Comparison of ENCODE assay signal across 17 mouse cellular contexts in genomic region chr5:22280534-22281164, GRCm38 (mm10).
DNase-seq lines count a peak whose midpoint lies in the region; ATAC-seq and TF ChIP-seq lines count a peak whose summit lies in the region.
"Had no signal": no experiment of that assay in that cellular context is flagged by ENCODE, and none has a peak within 500 bp of the region (broad histone marks: within the 10 kb centered on the region; RNA-seq: fewer than 3 reads in every experiment).

No protein-coding gene starts in this region.

- H3K27me3 ChIP-seq in heart, postnatal 0 days (ENCODE audit: control insufficient read depth, insufficient read depth, low read length) = no peaks in the 10 kb centered on the region
- H3K27me3 ChIP-seq in liver, embryonic 13.5 days = no peaks in the 10 kb centered on the region
- H3K27me3 ChIP-seq in liver, embryonic 11.5 days (replicated peaks; ENCODE audit: control insufficient read depth, insufficient read depth, low read length) = no peaks in the 10 kb centered on the region
- no peaks in the 10 kb centered on the region for H3K27me3 ChIP-seq in hindbrain, embryonic 16.5 days (replicated peaks; ENCODE audit: control insufficient read depth, insufficient read depth, low read length)
- H3K27me3 ChIP-seq: intestine, embryonic 15.5 days had no signal

- 39% methylated on average over 2 of the region's 2 CpGs for WGBS in heart, postnatal 0 days
- WGBS in liver, embryonic 13.5 days (ENCODE audit: insufficient replicate concordance) = 43% methylated on average over 2 of the region's 2 CpGs
- 54% methylated on average over 2 of the region's 2 CpGs for WGBS in liver, embryonic 11.5 days
- 78% methylated on average over 2 of the region's 2 CpGs for WGBS in hindbrain, embryonic 16.5 days
- 51% methylated on average over 2 of the region's 2 CpGs for WGBS in lung, adult 2 months

- H3K9me3 ChIP-seq in heart, postnatal 0 days (replicated peaks; ENCODE audit: control insufficient read depth, low read length) = peaks cover 3% of the 10 kb centered on the region; the same call in 1 of the 2 replicates
- H3K9me3 ChIP-seq in liver, embryonic 13.5 days (replicated peaks) = no peaks in the 10 kb centered on the region
- H3K9me3 ChIP-seq in liver, embryonic 11.5 days (ENCODE audit: control insufficient read depth, low read length) = no peaks in the 10 kb centered on the region
- H3K9me3 ChIP-seq in hindbrain, embryonic 16.5 days (ENCODE audit: control insufficient read depth, low read length) = no peaks in the 10 kb centered on the region; the same call in 1 of the 2 replicates
- H3K9me3 ChIP-seq: intestine, embryonic 15.5 days had no signal

- no peak overlapping the region for H3K27ac ChIP-seq in heart, postnatal 0 days (ENCODE audit: low read depth)
- H3K27ac ChIP-seq in liver, embryonic 13.5 days = no peak overlapping the region
- no peak overlapping the region for H3K27ac ChIP-seq in liver, embryonic 11.5 days (ENCODE audit: low read depth, low read length)
- H3K27ac ChIP-seq in hindbrain, embryonic 16.5 days (ENCODE audit: low read depth, low read length) = no peak overlapping the region
- H3K27ac ChIP-seq: intestine, embryonic 15.5 days; macrophage had no signal

- no peak overlapping the region for H3K4me3 ChIP-seq in heart, postnatal 0 days (ENCODE audit: low read depth, low read length)
- H3K4me3 ChIP-seq in liver, embryonic 13.5 days (replicated peaks) = no peak overlapping the region
- no peak overlapping the region for H3K4me3 ChIP-seq in liver, embryonic 11.5 days (ENCODE audit: low read depth, low read length)
- no peak overlapping the region for H3K4me3 ChIP-seq in hindbrain, embryonic 16.5 days (ENCODE audit: low read length)
- H3K4me3 ChIP-seq in lung, adult 2 months (replicated peaks; ENCODE audit: extremely low read depth, low read depth, low read length) = no peak overlapping the region
- H3K4me3 ChIP-seq: intestine, embryonic 15.5 days had no signal

- H3K36me3 ChIP-seq in heart, postnatal 0 days (replicated peaks; ENCODE audit: control insufficient read depth, insufficient read depth, low read length) = no peaks in the 10 kb centered on the region
- peaks cover 22% of the 10 kb centered on the region for H3K36me3 ChIP-seq in liver, embryonic 13.5 days
- no peaks in the 10 kb centered on the region; the same call in 1 of the 2 replicates for H3K36me3 ChIP-seq in liver, embryonic 11.5 days (ENCODE audit: control insufficient read depth, insufficient read depth, low read length)
- H3K36me3 ChIP-seq in hindbrain, embryonic 16.5 days (ENCODE audit: control insufficient read depth, insufficient read depth, low read length) = no peaks in the 10 kb centered on the region
- H3K36me3 ChIP-seq: intestine, embryonic 15.5 days had no signal

- H3K9ac ChIP-seq in heart, postnatal 0 days (replicated peaks; ENCODE audit: low read depth, low read length) = no peak overlapping the region
- no peak overlapping the region for H3K9ac ChIP-seq in liver, embryonic 13.5 days
- no peak overlapping the region for H3K9ac ChIP-seq in liver, embryonic 11.5 days (ENCODE audit: low read depth, low read length)
- no peak overlapping the region for H3K9ac ChIP-seq in hindbrain, embryonic 16.5 days (ENCODE audit: low read depth, low read length)
- H3K9ac ChIP-seq: intestine, embryonic 15.5 days had no signal

- H3K4me1 ChIP-seq in heart, postnatal 0 days (ENCODE audit: control insufficient read depth, insufficient read depth) = no peaks in the 10 kb centered on the region
- H3K4me1 ChIP-seq in liver, embryonic 13.5 days (replicated peaks) = no peaks in the 10 kb centered on the region
- H3K4me1 ChIP-seq in liver, embryonic 11.5 days (replicated peaks; ENCODE audit: control insufficient read depth, insufficient read depth, low read length) = no peaks in the 10 kb centered on the region
- peaks cover 2% of the 10 kb centered on the region; the same call in 1 of the 2 replicates for H3K4me1 ChIP-seq in hindbrain, embryonic 16.5 days (ENCODE audit: control insufficient read depth, insufficient read depth, low read depth, low read length)
- no peaks in the 10 kb centered on the region for H3K4me1 ChIP-seq in lung, adult 2 months (ENCODE audit: control insufficient read depth, insufficient read depth, low read length)
- H3K4me1 ChIP-seq: intestine, embryonic 15.5 days had no signal

- TF ChIP-seq POLR2A in lung, adult 2 months (IDR thresholded peaks at IDR 0.05; ENCODE audit: borderline replicate concordance, extremely low read depth, low read depth, low read length) = no peak

- peak; percentile 14; the same call in 1 of the 2 replicates for ATAC-seq in heart, postnatal 0 days (ENCODE audit: insufficient read depth, low read depth)
- peak; percentile 43 for ATAC-seq in liver, embryonic 13.5 days (ENCODE audit: low read depth)
- no peak for ATAC-seq in liver, embryonic 11.5 days (replicated peaks; ENCODE audit: low FRiP score)
- ATAC-seq in hindbrain, embryonic 16.5 days = peak; percentile 53; the same call in 1 of the 2 replicates
- ATAC-seq: intestine, embryonic 15.5 days had no signal

- no peak for TF ChIP-seq EP300 in heart, postnatal 0 days (IDR thresholded peaks at IDR 0.05; ENCODE audit: low read depth)

- no peak for TF ChIP-seq CTCF in heart, postnatal 0 days (IDR thresholded peaks at IDR 0.05; ENCODE audit: low read depth)
- TF ChIP-seq CTCF in lung, adult 2 months (IDR thresholded peaks at IDR 0.05; ENCODE audit: insufficient read depth, low read length) = no peak

- DNase-seq in cerebellum, postnatal 10 days = peak; percentile 35 to 59
- no peak for DNase-seq in cerebellum, postnatal 4 days (ENCODE audit: low spot score in 2 of 2)
- DNase-seq in heart, postnatal 0 days (ENCODE audit: low spot score) = no peak
- DNase-seq in heart, postnatal 4 days = no peak
- no peak for DNase-seq in liver, embryonic 13.5 days
- DNase-seq in liver, embryonic 11.5 days (ENCODE audit: low spot score) = no peak
- DNase-seq in lung, adult 2 months = no peak
- DNase-seq: adrenal gland, postnatal 10 days; cerebellum, adult 18-20 months; gastrocnemius, postnatal 36 days; kidney, postnatal 36 days; lung, adult 18-20 months; right cerebral cortex, adult 18-20 months; thymus, postnatal 25 days had no signal

- H3K4me2 ChIP-seq in heart, postnatal 0 days (ENCODE audit: low read depth, low read length) = no peak overlapping the region
- no peak overlapping the region for H3K4me2 ChIP-seq in liver, embryonic 13.5 days
- H3K4me2 ChIP-seq in liver, embryonic 11.5 days = no peak overlapping the region
- H3K4me2 ChIP-seq in hindbrain, embryonic 16.5 days (ENCODE audit: low read length) = no peak overlapping the region
- H3K4me2 ChIP-seq: intestine, embryonic 15.5 days had no signal

Comparison
In these comparisons a context has a peak if more than half of its experiments do, and no peak if none do; other contexts are left out.
1. DNase-seq: peak in cerebellum, postnatal 10 days (2 of 2); none in cerebellum, postnatal 4 days (0 of 2), heart, postnatal 0 days (single experiment), heart, postnatal 4 days (single experiment), liver, embryonic 13.5 days (single experiment), liver, embryonic 11.5 days (single experiment) and lung, adult 2 months (single experiment).